Mouse (Mus musculus): ENCODE measurements at regions not wholly inside any gene's neighbourhood (a gene's known extent, or its start where the extent isn't known, plus 50 kb on each side); places are given as distances from the start of the nearest gene placed in this dataset.
"Not testable (repeated sequence)": the region's sequence is repeated elsewhere in the genome, so short reads cannot be mapped to it uniquely, and the experiment has no call there.

DNA sequence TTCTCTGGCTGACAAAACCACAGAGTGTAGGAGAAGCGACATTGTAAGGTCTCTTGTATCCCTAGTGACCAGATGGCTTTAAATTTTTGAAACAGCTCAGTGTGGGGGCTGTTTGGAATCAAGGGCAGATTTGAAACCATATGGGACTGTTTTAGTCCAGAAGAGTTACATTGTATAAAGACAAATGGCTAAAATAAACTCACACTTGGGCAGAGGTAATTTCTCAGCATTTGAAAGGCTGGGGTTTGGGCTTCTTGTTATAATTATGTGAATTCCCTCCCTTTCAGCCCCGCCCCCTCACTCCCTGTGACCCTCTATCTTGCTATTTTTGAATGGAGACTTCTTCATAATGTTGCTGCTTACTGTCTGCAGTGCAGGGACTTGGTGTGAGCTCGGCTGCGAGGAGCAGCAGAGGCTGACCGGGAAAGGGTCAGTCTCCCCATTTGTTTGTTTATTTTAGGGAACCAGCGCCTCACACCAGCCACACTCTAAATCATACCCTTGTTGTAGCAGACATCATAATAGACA, 344.0 kb upstream of the Nova1 start:
- DNase-seq = peak; percentile 58

DNA sequence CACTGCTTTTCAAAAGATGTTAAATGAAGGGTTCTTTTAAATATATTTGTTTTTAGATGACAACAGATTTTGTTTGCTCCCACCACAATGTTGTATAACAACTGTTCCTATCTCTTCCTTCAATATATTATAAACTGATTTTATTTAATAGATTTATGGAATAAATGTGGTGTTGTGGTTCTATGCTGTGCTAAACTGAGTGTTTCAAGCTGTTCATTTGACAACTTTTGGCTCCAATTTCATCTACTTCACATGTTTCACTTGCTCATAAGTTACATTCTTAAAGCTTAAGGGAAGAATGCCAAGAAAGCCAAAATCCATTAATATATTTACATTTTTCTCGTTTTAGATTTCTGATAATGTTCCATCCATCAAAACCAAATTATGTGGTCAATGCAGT, 341.9 kb upstream of the Nova1 start:
- no peak for DNase-seq

GRCm38 (mm10) chr12:47155916-47156315, 337.2 kb upstream of the Nova1 start:
- DNase-seq = not testable (repeated sequence)

DNA sequence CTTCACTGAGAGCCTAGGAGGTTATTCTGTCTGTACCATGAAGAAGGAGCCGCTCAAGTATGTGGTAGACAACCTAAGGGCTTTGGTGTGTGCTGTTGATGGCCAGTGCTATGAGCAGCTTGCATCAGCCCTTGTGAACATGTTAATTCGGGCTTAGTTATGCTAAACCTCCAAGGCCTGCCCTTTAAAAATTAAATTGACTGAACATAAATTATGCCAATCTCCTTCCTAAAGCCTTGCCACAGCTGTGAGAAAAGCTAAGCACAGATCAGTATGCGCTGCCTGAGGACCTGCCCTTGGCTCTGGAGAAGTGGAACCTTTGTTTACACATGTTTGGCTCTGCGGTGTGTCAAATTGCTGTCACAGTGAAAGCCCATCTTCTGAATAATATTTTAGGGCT, 321.9 kb upstream of the Nova1 start:
- DNase-seq = no peak

DNA sequence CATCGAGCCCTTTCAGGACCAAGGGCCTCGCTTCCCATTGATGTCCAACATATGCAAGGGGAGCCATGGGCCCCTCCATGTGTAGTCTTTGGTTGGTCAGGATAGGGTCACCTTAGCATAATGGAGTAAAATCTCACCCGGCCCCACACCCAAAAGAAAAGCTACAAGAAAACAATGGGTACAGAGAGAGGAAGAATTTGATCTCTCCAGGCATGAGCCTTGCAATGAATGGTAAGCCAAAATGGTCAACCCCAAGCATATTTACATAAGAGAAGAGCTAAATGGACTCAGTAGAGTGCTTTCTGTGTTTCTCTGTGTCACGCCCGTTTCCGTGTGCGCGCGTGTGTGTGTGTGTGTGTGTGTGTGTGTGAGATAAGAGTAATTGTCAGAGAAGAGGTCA, 311.1 kb upstream of the Nova1 start:
- no peak for DNase-seq

- no peak for DNase-seq
These were observed 309.9 kb upstream of the Nova1 start for GRCm38 (mm10) chr12:47128596-47128995.

DNA sequence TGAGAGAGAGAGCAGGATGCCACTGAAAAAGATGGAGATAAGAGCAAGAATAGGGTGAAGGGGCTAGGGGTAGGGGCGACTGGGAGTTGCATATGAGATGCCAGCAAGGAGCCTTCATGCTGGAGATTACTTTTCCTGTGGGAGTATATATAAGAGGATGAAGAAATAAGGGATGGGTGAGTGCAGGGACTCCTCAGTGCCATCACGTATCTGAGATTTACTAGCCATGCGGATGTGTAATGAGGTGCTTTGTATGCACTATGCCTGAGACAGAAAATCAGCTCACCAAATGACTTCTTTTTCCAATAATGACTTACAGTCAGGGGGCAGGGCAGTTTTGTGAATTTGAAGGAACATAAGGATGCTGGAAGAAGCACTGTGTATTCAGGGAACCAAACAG, 302.7 kb upstream of the Nova1 start:
- DNase-seq = no peak

GRCm38 (mm10) chr12:47117504-47117903, 298.8 kb upstream of the Nova1 start:
- no peak for DNase-seq

DNA sequence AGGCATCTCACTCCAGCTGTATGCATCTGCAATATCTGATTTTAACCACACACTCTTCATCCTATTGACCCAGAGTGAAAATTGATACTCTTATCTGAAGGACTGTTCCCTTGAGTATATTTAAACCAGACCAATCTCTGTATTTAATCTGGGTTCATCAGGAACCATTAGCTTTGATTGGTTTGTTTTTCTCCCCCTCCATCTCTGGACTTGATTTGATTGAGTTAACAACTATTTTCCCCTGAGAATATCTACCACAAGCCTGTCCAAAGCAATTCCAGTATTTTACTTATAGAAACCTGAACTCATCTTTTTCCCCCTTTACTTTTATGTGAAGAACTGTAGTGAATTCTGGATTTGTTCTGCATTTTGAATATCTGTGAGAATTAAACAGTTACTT, 270.5 kb upstream of the Nova1 start:
- no peak for DNase-seq

- no peak for DNase-seq
These were observed 256.2 kb upstream of the Nova1 start for GRCm38 (mm10) chr12:47074961-47075360.

- DNase-seq = no peak
These were observed 233.7 kb upstream of the Nova1 start for GRCm38 (mm10) chr12:47052474-47052873.

DNA sequence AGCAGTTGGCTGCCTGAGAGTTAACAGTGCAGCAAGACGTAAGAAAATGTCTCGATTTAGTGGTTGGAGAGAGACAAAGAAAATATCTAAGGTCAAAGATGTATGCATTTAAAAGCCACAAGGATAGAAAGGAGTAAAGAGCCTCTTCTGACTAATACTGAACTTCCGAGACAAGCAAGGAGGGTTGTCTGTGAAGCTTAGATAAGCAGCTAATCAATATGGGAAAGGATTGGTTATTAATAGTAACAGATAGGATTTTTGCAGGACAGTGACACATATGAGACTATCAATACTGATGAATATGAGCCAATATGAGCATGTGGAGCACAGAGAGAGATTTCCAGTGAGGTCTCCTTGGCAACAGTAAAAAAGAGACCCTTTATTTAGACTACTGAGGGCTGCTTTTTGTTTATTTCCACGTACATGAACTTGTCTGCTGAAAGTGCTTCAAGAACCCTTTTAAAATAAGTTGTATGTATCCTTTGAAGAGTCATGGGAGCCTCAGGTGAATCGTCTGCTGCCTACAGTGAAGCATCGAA, 202.2 kb upstream of the Nova1 start:
- DNase-seq = no peak

- DNase-seq = no peak
These were observed 173.6 kb upstream of the Nova1 start for GRCm38 (mm10) chr12:46992343-46992742.

- no peak for DNase-seq
These were observed 170.2 kb upstream of the Nova1 start for GRCm38 (mm10) chr12:46988972-46989371.

DNA sequence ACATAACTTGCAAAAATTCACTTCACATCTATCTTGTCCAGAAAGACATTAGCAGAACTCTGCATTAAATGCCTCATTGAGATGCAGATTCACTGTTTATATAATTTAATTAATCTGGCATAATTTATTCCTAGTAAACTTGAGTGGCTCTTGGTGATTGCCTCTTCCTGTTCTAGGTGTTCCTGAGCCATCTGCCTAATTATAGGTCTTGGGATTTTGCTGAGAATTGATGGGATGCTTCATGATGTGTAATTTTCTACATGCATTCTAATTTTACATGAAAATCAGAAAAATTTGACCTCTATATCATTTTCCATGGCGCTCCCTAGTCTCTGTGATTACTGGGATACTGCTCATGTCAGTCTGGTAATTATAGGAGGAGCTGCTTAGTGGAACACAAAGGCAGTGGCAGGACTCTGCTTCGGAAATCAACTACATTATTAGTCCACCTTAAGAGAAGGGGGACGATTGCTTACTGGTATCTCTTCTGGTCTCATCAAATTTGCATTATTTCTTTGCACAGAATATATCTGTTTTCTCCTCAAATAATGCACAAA, 131.6 kb upstream of the Nova1 start:
- no peak for DNase-seq

DNA sequence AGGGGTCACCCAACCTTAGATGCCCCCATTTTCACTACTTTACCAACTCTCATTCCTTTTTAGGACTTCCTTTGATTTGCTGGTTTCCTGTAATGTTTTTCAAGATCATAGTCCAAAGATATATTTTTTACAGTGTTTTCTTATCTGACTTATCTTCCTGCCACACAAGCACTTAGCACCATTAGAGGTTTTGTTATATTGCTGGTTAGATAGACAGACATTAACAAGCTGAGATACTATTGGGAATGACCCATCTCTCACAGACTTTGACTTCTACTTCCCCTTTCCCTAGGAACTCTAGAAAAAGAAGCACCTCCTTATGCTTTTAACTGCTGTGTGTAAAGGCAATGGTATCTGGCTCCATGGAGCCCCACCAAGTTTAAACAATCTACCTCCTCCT, 127.0 kb upstream of the Nova1 start:
- DNase-seq = no peak

DNA sequence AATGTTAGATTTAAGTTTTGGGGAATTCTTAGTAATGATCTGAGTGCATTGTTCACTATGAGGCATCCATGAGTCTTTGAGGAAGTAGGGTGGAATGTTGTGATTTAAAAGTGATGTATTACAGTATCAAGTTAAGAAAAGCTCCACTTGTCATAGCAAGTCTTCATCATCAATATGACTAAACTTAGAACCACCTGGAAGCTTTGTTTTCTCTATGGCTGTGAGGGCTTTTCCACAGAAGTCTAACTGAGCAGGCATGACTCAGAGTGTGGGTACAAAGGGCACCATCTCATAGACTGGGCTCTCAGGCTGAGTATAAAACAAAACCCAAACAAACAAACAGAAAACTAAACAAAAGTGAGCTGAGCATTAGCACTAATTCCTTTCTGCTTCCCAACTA, 112.4 kb upstream of the Nova1 start:
- no peak for DNase-seq

GRCm38 (mm10) chr12:46917286-46917685, 98.6 kb upstream of the Nova1 start:
- no peak for DNase-seq

- DNase-seq = no peak
These were observed 59.4 kb upstream of the Nova1 start for GRCm38 (mm10) chr12:46878164-46878563.

- DNase-seq = no peak
These were observed 51.4 kb upstream of the Nova1 start for GRCm38 (mm10) chr12:46870130-46870529.

Data from cerebellum, adult 11 months (tissue).